Mouse (Mus musculus): ENCODE results near the gene Pla2g7. TPM values are rescaled to one million over a fixed set of nuclear protein-coding genes. Genes with fewer than 3 reads are reported as not detected.
A peak's percentile ranks its signal among the peaks of the same experiment; 100 is the strongest.
"Not testable (repeated sequence)": the region's sequence is repeated elsewhere in the genome, so short reads cannot be mapped to it uniquely, and the experiment has no call there.

The Pla2g7 gene
- polyA plus RNA-seq, 1 experiment = 13.5 TPM

DNA sequence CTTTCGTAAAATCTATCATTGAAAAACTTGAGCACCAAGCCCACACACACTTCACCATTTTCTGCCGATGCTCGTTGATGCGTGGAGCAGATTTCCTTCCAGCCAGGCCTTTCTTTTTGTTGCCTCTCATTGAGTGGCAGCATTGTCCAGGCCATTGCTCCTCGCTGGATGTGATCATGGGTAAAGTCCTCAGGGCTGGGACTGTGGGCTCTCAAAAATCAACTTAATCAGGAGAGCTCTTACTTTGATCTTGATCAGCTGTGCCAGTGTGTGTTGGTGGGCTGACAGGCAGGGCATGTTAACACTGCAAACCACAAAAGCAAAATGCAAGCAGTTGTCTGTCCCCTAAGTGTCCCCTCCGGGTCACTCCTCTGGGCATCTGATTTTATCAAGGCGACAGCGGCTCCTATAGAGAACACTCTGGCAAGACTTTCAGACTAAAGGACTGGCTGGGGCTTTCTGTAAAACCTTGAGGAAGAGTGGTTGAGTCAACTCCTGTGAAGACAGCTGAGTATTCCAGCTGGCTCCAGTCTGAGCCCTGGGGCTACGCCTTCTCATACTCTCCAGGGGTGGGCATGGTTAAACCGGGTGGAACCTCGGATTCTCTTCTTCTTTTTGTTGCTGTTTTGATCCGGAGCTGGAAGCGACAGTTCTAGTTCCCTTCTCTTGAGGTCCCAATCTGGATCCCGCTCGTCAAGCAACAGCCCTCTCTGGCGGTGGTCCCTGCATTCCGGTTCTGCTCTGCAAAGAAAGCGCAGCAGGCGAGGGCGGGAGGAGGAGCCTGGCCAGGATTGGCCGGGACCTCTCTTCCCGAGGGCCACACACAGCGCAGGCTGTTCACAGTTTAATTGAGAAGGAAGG, 33.3 kb upstream of the Pla2g7 start:
- Histone ChIP-seq H3K9me3 (replicated peaks; ENCODE audit: control insufficient read depth, insufficient read depth, low read length, poor library complexity, severe bottlenecking) (no peaks in the 10 kb centered on the region), H3K9ac (ENCODE audit: low read depth, poor library complexity, severe bottlenecking) (no peak overlapping the region), H3K27ac (ENCODE audit: insufficient read depth, low read length) (no peak overlapping the region), H3K4me3 (ENCODE audit: low read depth, low read length) (no peak overlapping the region; the same call in 1 of the 2 replicates), H3K27me3 (ENCODE audit: control insufficient read depth, insufficient read depth, low read length, poor library complexity, severe bottlenecking) (no peaks in the 10 kb centered on the region), H3K36me3 (ENCODE audit: control insufficient read depth, insufficient read depth, low read length, poor library complexity, severe bottlenecking) (no peaks in the 10 kb centered on the region), H3K4me1 (ENCODE audit: control insufficient read depth, insufficient read depth, low read length) (no peaks in the 10 kb centered on the region)
- TF ChIP-seq POLR2A (IDR thresholded peaks at IDR 0.05; ENCODE audit: insufficient read depth, low read length) (no peak), CTCF (IDR thresholded peaks at IDR 0.05; ENCODE audit: low read depth, low read length) (no peak), EP300 (IDR thresholded peaks at IDR 0.05; ENCODE audit: insufficient read depth, low read depth, low read length) (peak; percentile 45; the same call in 1 of the 2 replicates)

DNA sequence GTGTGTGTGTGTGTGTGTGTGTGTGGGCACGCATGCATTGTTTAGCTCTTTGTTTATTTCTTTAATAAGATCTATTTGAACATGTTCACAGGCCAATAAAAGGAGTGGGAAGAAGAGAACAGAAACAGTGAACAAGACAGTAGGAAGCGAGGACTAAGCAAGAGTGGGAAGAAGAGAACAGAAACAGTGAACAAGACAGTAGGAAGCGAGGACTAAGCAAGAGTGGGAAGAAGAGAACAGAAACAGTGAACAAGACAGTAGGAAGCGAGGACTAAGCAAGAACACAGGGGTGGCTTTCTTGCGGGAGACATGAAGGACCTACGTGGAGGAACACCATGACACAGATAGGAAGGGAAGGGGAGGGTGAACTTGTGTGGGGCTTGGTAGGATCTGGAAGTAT, 31.1 kb upstream of the Pla2g7 start:
- not testable (repeated sequence) for H3K9ac ChIP-seq (ENCODE audit: low read depth, poor library complexity, severe bottlenecking); H3K27me3 ChIP-seq (ENCODE audit: control insufficient read depth, insufficient read depth, low read length, poor library complexity, severe bottlenecking); H3K36me3 ChIP-seq (ENCODE audit: control insufficient read depth, insufficient read depth, low read length, poor library complexity, severe bottlenecking); H3K4me1 ChIP-seq (ENCODE audit: control insufficient read depth, insufficient read depth, low read length); H3K9me3 ChIP-seq (replicated peaks; ENCODE audit: control insufficient read depth, insufficient read depth, low read length, poor library complexity, severe bottlenecking); H3K4me3 ChIP-seq (ENCODE audit: low read depth, low read length); H3K27ac ChIP-seq (ENCODE audit: insufficient read depth, low read length)

DNA sequence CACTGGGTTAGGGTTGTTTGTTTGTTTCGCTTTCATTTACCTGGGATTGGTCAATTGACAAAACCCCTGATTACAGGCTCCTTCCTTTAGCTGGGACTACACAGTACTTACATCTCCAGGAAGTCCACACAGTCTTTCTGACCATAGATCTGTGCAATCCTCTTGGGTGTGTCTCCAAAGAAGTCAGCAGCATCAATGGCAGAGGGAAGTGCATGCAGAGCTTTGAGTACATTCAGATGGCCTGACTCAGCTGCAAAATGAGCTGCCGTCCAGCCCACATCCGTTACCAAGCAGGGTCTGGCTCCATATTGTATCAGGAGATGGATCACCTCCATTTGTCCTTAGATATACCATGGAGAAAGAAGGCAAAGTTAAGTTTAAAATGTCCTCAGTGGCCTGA, 29.1 kb upstream of the Pla2g7 start:
- Histone ChIP-seq H3K4me1 (ENCODE audit: control insufficient read depth, insufficient read depth, low read length) (no peaks in the 10 kb centered on the region), H3K27me3 (ENCODE audit: control insufficient read depth, insufficient read depth, low read length, poor library complexity, severe bottlenecking) (no peaks in the 10 kb centered on the region), H3K36me3 (ENCODE audit: control insufficient read depth, insufficient read depth, low read length, poor library complexity, severe bottlenecking) (no peaks in the 10 kb centered on the region), H3K4me3 (ENCODE audit: low read depth, low read length) (no peak overlapping the region), H3K9ac (ENCODE audit: low read depth, poor library complexity, severe bottlenecking) (no peak overlapping the region), H3K9me3 (replicated peaks; ENCODE audit: control insufficient read depth, insufficient read depth, low read length, poor library complexity, severe bottlenecking) (no peaks in the 10 kb centered on the region), H3K27ac (ENCODE audit: insufficient read depth, low read length) (no peak overlapping the region)
- TF ChIP-seq EP300 (IDR thresholded peaks at IDR 0.05; ENCODE audit: insufficient read depth, low read depth, low read length) (no peak), CTCF (IDR thresholded peaks at IDR 0.05; ENCODE audit: low read depth, low read length) (no peak), POLR2A (IDR thresholded peaks at IDR 0.05; ENCODE audit: insufficient read depth, low read length) (no peak)

- H3K36me3 ChIP-seq (ENCODE audit: control insufficient read depth, insufficient read depth, low read length, poor library complexity, severe bottlenecking) = no peaks in the 10 kb centered on the region
- no peaks in the 10 kb centered on the region for H3K27me3 ChIP-seq (ENCODE audit: control insufficient read depth, insufficient read depth, low read length, poor library complexity, severe bottlenecking)
- H3K4me3 ChIP-seq (ENCODE audit: low read depth, low read length) = no peak within 1 kb of the TSS
- H3K9ac ChIP-seq (ENCODE audit: low read depth, poor library complexity, severe bottlenecking) = no peak within 1 kb of the TSS
- H3K27ac ChIP-seq (ENCODE audit: insufficient read depth, low read length) = no peak within 1 kb of the TSS
- H3K9me3 ChIP-seq (replicated peaks; ENCODE audit: control insufficient read depth, insufficient read depth, low read length, poor library complexity, severe bottlenecking) = no peaks in the 10 kb centered on the region
- no peaks in the 10 kb centered on the region for H3K4me1 ChIP-seq (ENCODE audit: control insufficient read depth, insufficient read depth, low read length)
- TF ChIP-seq CTCF (IDR thresholded peaks at IDR 0.05; ENCODE audit: low read depth, low read length) = no peak
- no peak for TF ChIP-seq EP300 (IDR thresholded peaks at IDR 0.05; ENCODE audit: insufficient read depth, low read depth, low read length)
- TF ChIP-seq POLR2A (IDR thresholded peaks at IDR 0.05; ENCODE audit: insufficient read depth, low read length) = no peak
Observed at GRCm38 (mm10) chr17:43543539-43543938, 24.4 kb upstream of the Pla2g7 start, which contains the start of gene Ankrd66. Gene Ankrd66 (minus strand): TSS chr17:43543639.

DNA sequence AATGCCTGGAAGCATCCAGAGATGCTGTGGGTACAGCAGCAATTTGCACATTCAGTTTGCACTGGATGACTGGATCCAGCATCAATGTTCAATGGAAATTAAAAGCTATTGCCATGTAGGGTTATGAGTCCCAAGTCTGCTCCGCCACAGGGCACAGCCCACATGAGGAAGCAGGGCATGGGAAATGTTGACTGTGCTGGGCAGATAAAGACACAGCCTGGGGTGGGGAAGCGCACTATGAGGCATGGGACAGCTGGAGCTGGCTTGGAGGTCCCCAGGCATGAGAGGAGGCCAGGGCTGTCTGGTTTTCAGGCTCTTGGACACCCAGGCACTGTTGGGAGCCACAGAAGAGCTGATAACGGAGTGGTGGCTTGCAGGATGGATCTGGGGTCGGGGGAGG, 23.9 kb upstream of the Pla2g7 start:
- H3K36me3 ChIP-seq (ENCODE audit: control insufficient read depth, insufficient read depth, low read length, poor library complexity, severe bottlenecking) = no peaks in the 10 kb centered on the region
- no peaks in the 10 kb centered on the region for H3K27me3 ChIP-seq (ENCODE audit: control insufficient read depth, insufficient read depth, low read length, poor library complexity, severe bottlenecking)
- TF ChIP-seq EP300 (IDR thresholded peaks at IDR 0.05; ENCODE audit: insufficient read depth, low read depth, low read length) = no peak
- no peak overlapping the region for H3K27ac ChIP-seq (ENCODE audit: insufficient read depth, low read length)
- no peak overlapping the region for H3K4me3 ChIP-seq (ENCODE audit: low read depth, low read length)
- H3K9me3 ChIP-seq (replicated peaks; ENCODE audit: control insufficient read depth, insufficient read depth, low read length, poor library complexity, severe bottlenecking) = no peaks in the 10 kb centered on the region
- no peak overlapping the region for H3K9ac ChIP-seq (ENCODE audit: low read depth, poor library complexity, severe bottlenecking)
- no peaks in the 10 kb centered on the region for H3K4me1 ChIP-seq (ENCODE audit: control insufficient read depth, insufficient read depth, low read length)

- Histone ChIP-seq H3K4me1 (ENCODE audit: control insufficient read depth, insufficient read depth, low read length) (no peaks in the 10 kb centered on the region), H3K27me3 (ENCODE audit: control insufficient read depth, insufficient read depth, low read length, poor library complexity, severe bottlenecking) (no peaks in the 10 kb centered on the region), H3K36me3 (ENCODE audit: control insufficient read depth, insufficient read depth, low read length, poor library complexity, severe bottlenecking) (no peaks in the 10 kb centered on the region), H3K27ac (ENCODE audit: insufficient read depth, low read length) (no peak overlapping the region), H3K4me3 (ENCODE audit: low read depth, low read length) (no peak overlapping the region), H3K9ac (ENCODE audit: low read depth, poor library complexity, severe bottlenecking) (no peak overlapping the region), H3K9me3 (replicated peaks; ENCODE audit: control insufficient read depth, insufficient read depth, low read length, poor library complexity, severe bottlenecking) (no peaks in the 10 kb centered on the region)
- TF ChIP-seq CTCF (IDR thresholded peaks at IDR 0.05; ENCODE audit: low read depth, low read length) = no peak
- TF ChIP-seq POLR2A (IDR thresholded peaks at IDR 0.05; ENCODE audit: insufficient read depth, low read length) = no peak
- no peak for TF ChIP-seq EP300 (IDR thresholded peaks at IDR 0.05; ENCODE audit: insufficient read depth, low read depth, low read length)
Observed at GRCm38 (mm10) chr17:43551122-43551630, 16.7 kb upstream of the Pla2g7 start.
